Mouse (Mus musculus) Patski (cell line): ENCODE results near the gene Osbpl3. TPM values are rescaled to one million over a fixed set of nuclear protein-coding genes. Genes with fewer than 3 reads are reported as not detected.

Experiments
- ATAC-seq: fragments of 100-300 bp; one replicate; pipeline ENCODE4 v1.8.0; 2021
- CTCF ChIA-PET: fragments of 350-600 bp; sonication (Branson Sonifier 250); formaldehyde crosslinking; loops from one replicate; lab custom pipeline; 2022; ENCODE audit warnings: inconsistent platforms; lab: Charles Lee
- POLR2A ChIA-PET: fragments of 350-600 bp; sonication (Branson Sonifier 250); formaldehyde crosslinking; loops from one replicate; lab custom pipeline; 2022; ENCODE audit warnings: antibody characterized with exemption, inconsistent platforms; lab: Charles Lee
- DNase-seq: peaks from one replicate; pipeline ENCODE4 v3.0.0-alpha.2; 2011; ENCODE audit warnings: low read depth, low spot score
- H3K27me3 ChIP-seq: fragments of 371-371 bp; one replicate; pipeline ENCODE4 v1.5.1; 2021
- CTCF ChIP-seq: fragments of 100-300 bp; IDR thresholded peaks from one replicate; pipeline ENCODE4 v1.5.1; 2021
- in situ Hi-C: fragments of 300-500 bp; cut with MboI; formaldehyde crosslinking; loops from 3 replicates; pipeline ENCODE4 v1.11.1; 2018; ENCODE audit warnings: low pct_unique_long_range_greater_than_20kb, mixed read lengths
- polyA plus RNA-seq: library from polyadenylated mRNA; unstranded; gene quantifications from one replicate; pipeline ENCODE4 v1.2.3, GENCODE M21; 2021

Osbpl3 gene
- polyA plus RNA-seq, 1 experiment from 2014 or later = 117 TPM

DNA sequence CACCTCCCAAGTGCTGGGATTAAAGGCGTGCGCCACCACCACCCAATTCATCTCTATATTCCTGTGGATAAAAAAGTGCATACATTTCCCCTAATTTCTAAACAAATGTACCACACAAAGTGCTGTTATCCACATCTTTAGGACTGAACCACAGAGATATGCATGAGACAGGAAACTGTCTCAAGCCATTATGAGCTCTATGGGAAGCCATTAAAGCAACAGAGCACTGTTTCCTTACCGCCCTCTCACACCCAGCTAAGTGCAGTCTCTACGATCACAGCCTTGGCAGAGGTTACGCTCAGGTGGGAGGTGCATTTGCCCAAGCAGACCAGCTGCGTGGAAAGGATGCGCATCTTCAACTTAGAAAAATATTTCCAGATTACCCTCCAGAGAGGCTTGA is 26.7 kb downstream of the Osbpl3 start:
- ATAC-seq (no peak), DNase-seq (no peak)
- ChIA-PET CTCF (no interaction called here), POLR2A (no interaction called here)
- no peaks in the 10 kb centered on the region for H3K27me3 ChIP-seq
- in situ Hi-C loops = no loop called here
- TF ChIP-seq CTCF = no peak

GRCm38 (mm10) chr6:50427051-50427732 is 28.8 kb downstream of the Osbpl3 start:
- DNase-seq = no peak
- CTCF ChIA-PET = no interaction called here
- no peak for ATAC-seq
- TF ChIP-seq CTCF = no peak
- H3K27me3 ChIP-seq = no peaks in the 10 kb centered on the region
- in situ Hi-C loops = no loop called here
- POLR2A ChIA-PET = no interaction called here

DNA sequence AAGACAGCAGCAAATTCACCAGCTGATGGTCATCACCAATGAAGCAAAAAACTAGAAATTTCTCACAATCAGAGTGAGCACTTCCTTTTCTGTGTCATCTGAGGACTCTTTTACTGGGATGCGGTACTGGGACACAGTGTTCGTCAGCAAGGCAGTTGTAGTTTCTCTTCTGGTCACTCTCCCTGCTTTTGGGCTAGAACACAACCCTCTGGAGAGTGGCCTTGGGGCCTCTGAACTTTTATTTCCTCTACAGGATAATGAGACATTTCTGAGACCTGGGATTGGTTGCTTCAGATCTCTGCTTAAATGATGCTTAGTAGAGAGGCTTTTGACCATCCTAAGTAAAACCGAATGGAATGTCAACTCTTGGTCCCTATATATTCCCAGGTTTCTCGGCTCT is 29.4 kb downstream of the Osbpl3 start:
- ChIA-PET CTCF (no interaction called here), POLR2A (no interaction called here)
- in situ Hi-C loops = no loop called here
- ATAC-seq (no peak), DNase-seq (no peak)
- H3K27me3 ChIP-seq = no peaks in the 10 kb centered on the region
- no peak for TF ChIP-seq CTCF

DNA sequence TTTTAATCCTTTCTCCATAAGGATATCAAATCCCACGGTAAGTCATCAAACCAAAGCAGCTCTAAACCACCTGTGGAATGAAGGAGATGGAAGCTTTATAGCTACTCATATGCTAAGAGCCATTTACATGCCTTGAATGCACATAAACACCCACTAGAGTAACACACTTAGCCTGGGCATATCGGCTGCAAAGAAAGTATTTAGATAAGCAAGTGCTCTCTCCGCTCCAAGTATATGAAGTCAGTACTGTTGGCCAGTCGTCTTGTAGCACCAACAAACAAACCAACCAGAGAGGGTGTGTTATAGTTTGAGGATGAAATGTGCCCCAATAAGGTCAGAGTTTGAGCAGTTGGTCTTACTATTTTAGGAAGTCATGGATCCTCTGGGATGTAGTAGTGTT is 31.7 kb downstream of the Osbpl3 start:
- no peak for DNase-seq
- ATAC-seq = no peak
- ChIA-PET CTCF (interaction anchor here (1.0 kb wide), 1 partner anchor 42 kb away, joined by 3 read pairs; no protein-coding TSS in a partner anchor), POLR2A (no interaction called here)
- no peak for TF ChIP-seq CTCF
- H3K27me3 ChIP-seq = no peaks in the 10 kb centered on the region
- in situ Hi-C loops = no loop called here

- no peaks in the 10 kb centered on the region for H3K27me3 ChIP-seq
- ChIA-PET CTCF (interaction anchor here (0.9 to 1.8 kb wide), 5 partner anchors 23 to 61 kb away, joined by 3 to 6 read pairs (median 4); partner anchors contain the start of gene Osbpl3), POLR2A (interaction anchor here (1.3 to 1.8 kb wide), 2 partner anchors 12 to 17 kb away, joined by 4 to 7 read pairs; no protein-coding TSS in a partner anchor)
- TF ChIP-seq CTCF = no peak
- in situ Hi-C loops = no loop called here
- ATAC-seq = no peak
- DNase-seq = no peak
Observed at GRCm38 (mm10) chr6:50420413-50420812, 35.6 kb downstream of the Osbpl3 start.

GRCm38 (mm10) chr6:50419518-50420290 is 36.3 kb downstream of the Osbpl3 start:
- ChIA-PET CTCF (interaction anchor here (0.9 to 1.8 kb wide), 5 partner anchors 22 to 117 kb away, joined by 3 to 6 read pairs (median 4); partner anchors contain the start of gene Osbpl3), POLR2A (interaction anchor here (1.1 to 1.8 kb wide), 3 partner anchors 13 to 16 kb away, joined by 3 to 7 read pairs (median 4); no protein-coding TSS in a partner anchor)
- in situ Hi-C loops = no loop called here
- DNase-seq = peak; percentile 64
- no peaks in the 10 kb centered on the region for H3K27me3 ChIP-seq
- ATAC-seq = peak; percentile 76
- no peak for TF ChIP-seq CTCF

GRCm38 (mm10) chr6:50418951-50419350 is 37.0 kb downstream of the Osbpl3 start:
- no peak for DNase-seq
- in situ Hi-C loops = no loop called here
- TF ChIP-seq CTCF = no peak
- no peaks in the 10 kb centered on the region for H3K27me3 ChIP-seq
- no peak for ATAC-seq
- ChIA-PET CTCF (interaction anchor here (0.8 to 1.2 kb wide), 3 partner anchors 9 to 118 kb away, joined by 3 to 4 read pairs (median 4); no protein-coding TSS in a partner anchor), POLR2A (interaction anchor here (1.1 kb wide), 1 partner anchor 12 kb away, joined by 3 read pairs; no protein-coding TSS in a partner anchor)

GRCm38 (mm10) chr6:50416854-50417253 is 39.1 kb downstream of the Osbpl3 start:
- TF ChIP-seq CTCF = no peak
- in situ Hi-C loops = no loop called here
- POLR2A ChIA-PET = no interaction called here
- H3K27me3 ChIP-seq = no peaks in the 10 kb centered on the region
- CTCF ChIA-PET = interaction anchor here (1.0 kb wide), 1 partner anchor 15 kb away, joined by 3 read pairs; no protein-coding TSS in a partner anchor
- DNase-seq (no peak), ATAC-seq (no peak)

- ChIA-PET CTCF (no interaction called here), POLR2A (no interaction called here)
- ATAC-seq = no peak
- no peaks in the 10 kb centered on the region for H3K27me3 ChIP-seq
- TF ChIP-seq CTCF = no peak
- DNase-seq = no peak
- in situ Hi-C loops = no loop called here
Observed at GRCm38 (mm10) chr6:50415431-50415830, 40.6 kb downstream of the Osbpl3 start.

GRCm38 (mm10) chr6:50414547-50414946 is 41.5 kb downstream of the Osbpl3 start:
- in situ Hi-C loops = no loop called here
- DNase-seq = no peak
- no peaks in the 10 kb centered on the region for H3K27me3 ChIP-seq
- POLR2A ChIA-PET = interaction anchor here (1.1 kb wide), 1 partner anchor 22 kb away, joined by 3 read pairs; no protein-coding TSS in a partner anchor
- CTCF ChIA-PET = interaction anchor here (1.2 kb wide), 1 partner anchor 101 kb away, joined by 3 read pairs; no protein-coding TSS in a partner anchor
- TF ChIP-seq CTCF = no peak
- ATAC-seq = no peak
